Mouse (Mus musculus) naive thymus-derived CD4-positive, alpha-beta T cell, adult 5 months (primary cell): ENCODE data around the gene Olfr1082. TPM values are rescaled to one million over a fixed set of nuclear protein-coding genes. Genes with fewer than 3 reads are reported as not detected.

Source experiments
- polyA plus RNA-seq: library from polyadenylated mRNA; unstranded; fragments of 100-300 nt; shearing (Covaris generic); gene quantifications from one replicate; pipeline ENCODE4 v1.2.1, GENCODE M21; 2017

Olfr1082 gene
- polyA plus RNA-seq, result 0.30 TPM

GRCm38 (mm10) chr2:86598866-86599265 is at the start of gene Olfr1082:
TSS of gene Olfr1082 (minus strand) at chr2:86598966.

GRCm38 (mm10) chr2:86639625-86640024 is 40.9 kb upstream of the Olfr1082 start, which contains the start of gene Olfr1084:
TSS of gene Olfr1084 (minus strand) at chr2:86639725.

GRCm38 (mm10) chr2:86558135-86558534 is 40.6 kb downstream of the Olfr1082 start, which contains the start of gene Olfr1080:
TSS of gene Olfr1080 (minus strand) at chr2:86558235.

Other genes starting within 250 kb of the Olfr1082 start
- not detected for gene Olfr1055, start 248.7 kb downstream of the Olfr1082 start, polyA plus RNA-seq
- gene Olfr1056, start 236.5 kb downstream of the Olfr1082 start, polyA plus RNA-seq, result not detected
- not detected for gene Olfr1057, start 220.6 kb downstream of the Olfr1082 start, polyA plus RNA-seq
- gene Olfr1058, start 210.4 kb downstream of the Olfr1082 start, polyA plus RNA-seq, result not detected
- gene Olfr1061, start 184.9 kb downstream of the Olfr1082 start, polyA plus RNA-seq, result not detected
- not detected for gene Olfr1062, start 172.2 kb downstream of the Olfr1082 start, polyA plus RNA-seq
- gene Olfr1065, start 148.4 kb downstream of the Olfr1082 start, polyA plus RNA-seq, result not detected
- not detected for gene Olfr1066, start 142.7 kb downstream of the Olfr1082 start, polyA plus RNA-seq
- gene Olfr228, start 111.6 kb downstream of the Olfr1082 start, polyA plus RNA-seq, result not detected
- gene Olfr1076, start 90.5 kb downstream of the Olfr1082 start, polyA plus RNA-seq, result not detected
- gene Olfr1079, start 56.5 kb downstream of the Olfr1082 start, polyA plus RNA-seq, result not detected
- gene Olfr1080, start 40.7 kb downstream of the Olfr1082 start, polyA plus RNA-seq, result not detected
- not detected for gene Olfr1084, start 40.8 kb upstream of the Olfr1082 start, polyA plus RNA-seq
- not detected for gene Olfr1085, start 63.1 kb upstream of the Olfr1082 start, polyA plus RNA-seq
- 0.37 TPM for gene Olfr1086, start 81.1 kb upstream of the Olfr1082 start, polyA plus RNA-seq
- not detected for gene Olfr1087, start 99.4 kb upstream of the Olfr1082 start, polyA plus RNA-seq
- not detected for gene Olfr1089, start 134.7 kb upstream of the Olfr1082 start, polyA plus RNA-seq
- gene Olfr1090, start 160.0 kb upstream of the Olfr1082 start, polyA plus RNA-seq, result not detected
- not detected for gene Olfr1093, start 183.5 kb upstream of the Olfr1082 start, polyA plus RNA-seq
- gene Olfr141, start 211.1 kb upstream of the Olfr1082 start, polyA plus RNA-seq, result not detected
- gene Olfr1094, start 225.7 kb upstream of the Olfr1082 start, polyA plus RNA-seq, result not detected